Mouse (Mus musculus): ENCODE results near the gene Pex5.
"Not testable (repeated sequence)": the region's sequence is repeated elsewhere in the genome, so short reads cannot be mapped to it uniquely, and the experiment has no call there.

Pex5 gene

DNA sequence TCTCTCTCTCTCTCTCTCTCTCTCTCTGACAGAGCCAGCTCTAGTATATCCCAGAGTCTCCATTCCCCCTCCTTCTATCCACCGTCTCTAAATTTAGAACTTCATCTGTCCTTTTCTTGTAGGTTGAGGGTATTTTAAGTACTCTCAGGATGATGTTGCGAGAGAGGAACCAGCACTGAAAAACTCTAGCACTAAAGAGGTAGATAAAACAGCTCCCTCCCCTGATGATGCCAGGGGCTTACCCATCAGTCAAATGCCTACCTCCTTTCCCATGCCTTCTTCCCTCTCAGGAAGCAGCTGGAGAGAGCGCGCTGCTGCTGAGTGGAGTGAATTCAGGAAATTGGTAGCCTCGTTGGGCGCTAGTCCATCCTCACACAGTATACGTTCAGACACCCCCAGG, 12.4 kb upstream of the Pex5 start:
- DNase-seq (ENCODE audit: low spot score in 2 of 2), result no peak

DNA sequence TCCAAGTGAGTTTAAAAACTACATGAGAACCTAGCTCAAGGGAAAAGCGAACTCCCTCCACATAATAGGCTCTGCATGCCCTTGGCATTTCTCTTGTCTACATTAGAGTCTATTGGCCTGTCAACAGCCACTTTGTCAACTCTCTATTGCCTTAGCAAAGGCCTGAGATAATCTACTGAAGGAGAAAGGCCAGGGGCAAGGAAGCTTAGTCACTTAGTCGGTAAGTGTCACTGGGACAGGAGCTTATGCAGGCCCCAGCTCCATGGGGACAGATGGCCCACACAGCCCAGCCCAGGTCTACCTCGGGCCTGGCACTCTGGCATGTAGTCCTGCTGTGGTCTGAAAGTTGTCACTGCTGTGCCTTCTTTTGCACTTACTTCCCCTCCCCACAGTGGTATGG, 11.7 kb upstream of the Pex5 start:
- DNase-seq (ENCODE audit: low spot score in 2 of 2), result no peak

DNA sequence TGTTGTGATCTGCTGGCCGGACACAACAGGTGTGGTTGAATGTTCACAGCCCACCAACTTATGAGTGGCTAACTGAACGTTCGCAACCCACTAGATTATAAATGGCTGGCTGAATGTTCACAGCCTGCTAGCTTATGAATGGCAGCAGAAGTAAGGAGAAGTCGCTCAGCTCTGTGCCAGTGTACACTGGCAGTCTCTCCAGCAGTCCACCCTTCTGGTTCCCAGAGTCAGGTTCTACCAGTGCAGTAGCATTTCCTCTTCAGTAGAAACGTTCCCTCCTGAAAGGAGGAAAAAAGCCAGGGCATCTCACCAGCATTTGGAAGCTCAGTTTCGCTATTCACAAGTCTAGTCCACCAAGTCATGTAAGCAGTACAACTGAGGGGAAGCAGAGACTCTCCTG, 10.7 kb upstream of the Pex5 start:
- DNase-seq (ENCODE audit: low spot score in 2 of 2), result no peak

DNA sequence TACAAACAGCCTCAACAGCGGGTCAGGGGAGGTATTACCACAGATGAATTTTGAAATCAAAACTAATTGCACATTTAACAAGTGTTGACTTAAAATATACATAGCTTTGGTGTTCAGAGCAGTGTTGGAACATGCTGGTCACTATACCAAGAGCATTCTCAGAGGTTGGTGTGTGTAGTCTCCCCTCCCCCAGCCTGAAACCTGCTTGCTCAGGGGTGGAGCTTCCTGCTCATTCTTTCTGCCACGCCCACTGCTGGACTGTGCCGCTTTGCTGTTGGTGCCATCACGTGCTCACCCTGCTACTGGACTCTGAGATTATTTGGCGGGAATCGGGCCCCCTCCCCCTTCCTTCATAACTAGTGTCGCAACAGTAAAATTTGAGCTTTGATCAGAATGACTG, 10.2 kb upstream of the Pex5 start:
- not testable (repeated sequence) for DNase-seq (ENCODE audit: low spot score in 2 of 2)

DNA sequence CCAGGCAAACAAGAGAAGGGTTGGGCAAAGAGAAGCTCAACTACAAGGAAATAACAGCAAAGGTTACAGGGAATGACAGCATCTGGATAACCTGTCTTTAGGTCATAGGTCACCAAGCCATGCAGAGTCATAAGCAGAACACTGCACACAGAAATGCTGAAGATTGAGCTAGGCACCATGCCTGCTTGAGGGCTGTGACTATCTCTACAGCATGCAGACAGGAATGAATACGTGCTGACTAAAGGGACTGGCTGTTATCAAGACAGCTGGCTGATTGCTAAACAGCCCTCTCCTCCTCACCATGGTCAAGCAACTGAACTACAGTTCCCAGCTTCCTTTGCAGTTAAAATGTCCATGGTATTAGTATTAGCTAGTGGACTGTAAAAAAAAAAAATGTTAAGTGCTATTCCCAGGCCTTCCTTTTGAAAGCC, 9.2 kb upstream of the Pex5 start:
- no peak for DNase-seq (ENCODE audit: low spot score in 2 of 2)

DNA sequence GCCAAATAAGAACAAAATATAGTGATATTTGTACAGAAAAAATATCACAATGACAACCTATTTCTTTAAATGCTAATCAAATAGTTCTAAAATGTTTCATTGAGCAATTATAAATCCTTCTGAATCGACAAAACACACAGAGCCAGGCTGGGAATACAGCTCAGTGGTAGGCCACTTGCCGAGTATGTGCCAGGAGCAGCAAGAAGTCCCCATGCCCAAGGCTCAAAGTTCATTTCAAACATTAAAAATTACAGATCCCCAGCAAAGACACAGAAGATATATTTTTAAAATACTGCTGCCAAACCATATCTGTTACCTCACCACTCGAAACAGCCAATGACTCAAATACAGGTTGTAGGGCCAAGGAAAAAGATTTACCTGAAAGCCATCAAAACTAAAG, 3.8 kb upstream of the Pex5 start:
- DNase-seq (ENCODE audit: low spot score in 2 of 2), result no peak

DNA sequence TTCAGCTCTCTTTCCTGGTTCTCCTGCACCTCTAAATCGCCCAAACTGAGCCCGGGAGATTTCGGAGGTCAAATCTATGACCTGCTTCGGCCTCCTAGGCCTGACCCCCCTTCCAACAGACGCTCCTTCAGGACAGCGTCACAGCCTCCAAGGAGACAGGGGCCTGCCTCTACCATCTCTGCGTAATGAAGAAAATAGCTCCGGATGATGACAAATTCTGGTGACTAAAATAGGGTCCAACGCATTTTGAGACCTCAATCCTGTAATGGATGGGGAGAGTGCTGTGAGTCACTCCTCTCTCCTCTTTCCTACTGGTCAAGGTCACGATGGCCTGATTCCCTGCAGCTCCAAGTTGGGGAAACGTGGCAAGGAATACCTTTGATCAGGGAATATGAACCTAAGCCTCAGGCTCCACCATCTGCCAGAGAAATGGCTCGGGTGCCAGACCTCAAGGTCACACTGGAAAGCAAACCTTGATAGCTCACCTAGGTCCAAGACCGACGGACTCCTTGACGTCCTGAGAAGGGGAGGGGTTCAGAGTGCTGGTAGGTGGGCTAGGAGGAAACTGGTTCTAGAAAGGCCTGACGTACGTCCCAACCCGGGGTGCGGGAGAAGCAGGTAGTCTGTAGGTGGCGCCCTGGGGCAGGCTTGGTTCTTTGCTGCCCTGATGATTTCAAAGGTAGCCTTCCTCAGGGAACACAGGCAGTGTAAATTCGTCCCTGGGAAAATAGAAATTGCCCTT, 651 bp upstream of the Pex5 start:
- DNase-seq (ENCODE audit: low spot score in 2 of 2), result peak; percentile 66 to 80

DNA sequence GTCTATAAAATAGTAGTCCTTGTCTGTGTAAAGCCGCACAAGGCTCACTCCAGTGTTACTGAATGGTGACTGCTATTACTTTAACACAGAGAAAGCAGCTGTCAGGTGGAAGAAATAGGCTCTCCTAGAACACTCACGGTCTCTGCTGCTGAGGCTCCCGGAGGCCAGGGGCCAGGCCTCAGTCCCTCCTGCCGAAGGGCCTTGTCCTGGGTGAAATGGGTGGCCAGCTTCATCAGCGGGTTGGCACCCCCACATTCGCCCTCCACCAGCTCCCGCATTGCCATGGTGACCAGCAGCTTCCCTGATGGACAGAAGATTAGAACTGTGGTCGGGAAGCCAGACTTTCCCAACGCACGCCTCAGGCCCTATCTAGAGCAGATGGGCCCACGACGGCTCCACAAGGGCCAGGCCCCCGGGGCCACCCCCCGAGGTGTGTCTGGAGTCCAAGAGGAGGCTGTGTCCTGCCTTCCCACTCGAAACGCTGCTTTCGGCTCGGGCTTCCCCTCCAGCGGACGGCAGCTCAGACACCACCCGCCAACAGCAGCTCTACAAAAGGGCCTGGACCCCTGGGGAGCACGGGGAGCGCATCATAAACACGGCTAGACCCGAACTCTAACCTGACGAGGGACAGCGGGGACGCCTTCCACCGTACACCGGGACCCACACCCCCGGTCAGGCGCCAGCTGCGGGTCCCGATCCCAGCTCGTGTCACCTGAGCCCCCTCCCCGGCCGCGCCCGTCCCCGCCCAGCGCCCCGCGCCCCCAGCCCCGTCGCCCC, 529 bp downstream of the Pex5 start:
- DNase-seq (ENCODE audit: low spot score in 2 of 2), result peak; percentile 30 to 42

DNA sequence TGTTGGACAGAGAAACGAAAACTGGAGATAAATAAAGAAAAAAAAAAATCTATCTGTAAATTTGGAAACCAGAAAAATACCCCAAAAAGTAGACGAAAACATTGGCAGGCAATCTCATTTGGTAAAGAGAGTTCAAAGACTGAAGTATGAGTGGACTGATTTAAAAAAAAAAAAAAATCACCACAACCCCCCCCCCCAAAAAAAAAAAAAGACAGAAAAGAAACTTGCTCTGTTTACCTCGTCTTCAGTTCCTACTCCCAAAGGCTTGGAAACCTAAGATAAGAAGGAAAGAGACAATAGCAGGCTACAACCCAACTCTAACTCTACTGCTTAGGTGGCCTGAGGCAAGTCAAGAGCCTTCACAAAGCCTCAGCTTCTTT, 1.1 kb downstream of the Pex5 start:
- no peak for DNase-seq (ENCODE audit: low spot score in 2 of 2)

DNA sequence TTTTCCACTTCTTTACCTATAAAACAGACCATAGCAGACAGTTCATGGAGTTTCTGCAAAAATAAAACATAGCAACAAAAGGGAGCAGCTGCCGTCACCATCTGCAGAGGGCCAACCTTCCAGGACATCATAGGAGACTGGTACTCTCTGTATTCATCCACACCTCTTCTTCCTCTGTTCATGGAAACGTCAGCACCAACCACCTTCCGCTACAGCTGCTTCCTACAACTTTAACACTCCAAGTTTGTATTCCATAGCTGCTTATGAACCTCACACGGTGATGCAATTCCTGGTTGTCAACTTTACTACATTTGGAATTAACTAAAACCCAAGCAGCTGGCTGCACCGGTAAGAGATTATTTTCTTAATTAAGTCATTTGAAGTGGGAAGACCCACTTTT, 6.5 kb downstream of the Pex5 start:
- no peak for DNase-seq (ENCODE audit: low spot score in 2 of 2)

DNA sequence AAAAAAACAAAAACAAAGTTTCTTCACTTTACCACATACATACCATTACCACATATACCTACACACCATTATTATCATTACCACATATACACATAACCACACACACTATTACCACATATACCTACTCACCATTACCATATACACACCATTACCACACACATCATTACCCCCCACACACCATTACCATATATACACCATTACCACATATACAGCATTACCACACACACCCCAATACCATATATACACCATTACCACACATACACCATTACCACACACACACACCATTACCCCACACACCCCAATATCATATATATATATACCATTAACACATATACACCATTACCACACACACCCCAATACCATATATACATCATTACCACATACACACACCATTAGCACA, 7.7 kb downstream of the Pex5 start:
- DNase-seq (ENCODE audit: low spot score in 2 of 2), result no peak

DNA sequence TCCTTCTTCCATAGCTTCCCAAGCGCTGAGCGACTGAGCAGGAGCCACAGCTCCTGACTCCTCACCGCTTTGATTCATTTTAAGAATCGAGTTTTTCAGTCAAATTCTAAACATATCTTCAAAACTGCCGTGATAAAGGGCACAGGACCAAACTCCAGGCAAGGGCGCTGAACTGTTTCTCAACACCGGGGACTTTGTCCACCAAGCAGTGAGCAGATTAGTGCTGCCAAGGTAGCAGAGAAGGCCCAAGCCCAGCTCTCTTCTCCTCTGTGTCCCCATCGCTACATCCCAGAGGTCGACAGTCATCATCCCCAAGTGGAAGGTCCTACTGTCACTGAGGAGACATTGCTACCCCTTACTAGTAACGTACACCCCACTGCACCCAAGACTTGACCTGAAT, 8.5 kb downstream of the Pex5 start:
- DNase-seq (ENCODE audit: low spot score in 2 of 2), result no peak

DNA sequence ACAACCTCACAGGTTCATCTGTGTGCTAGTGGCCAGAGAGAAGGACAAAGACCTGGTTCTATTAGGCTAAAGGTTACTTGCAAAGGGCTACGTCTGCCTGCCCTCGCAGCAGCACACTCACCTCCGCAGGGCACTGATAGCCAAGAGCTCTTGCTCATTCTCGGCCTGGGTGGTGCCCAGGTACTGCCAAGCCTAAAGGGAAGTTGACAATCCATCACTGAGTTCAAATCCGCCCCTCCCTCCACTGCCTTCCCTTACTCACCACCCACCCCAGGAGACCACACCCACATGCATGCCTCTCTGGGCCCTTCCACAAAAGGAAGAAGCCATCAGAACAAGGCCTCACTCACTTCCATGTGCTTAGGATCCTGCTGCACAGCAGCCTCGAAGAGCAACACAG, 15.1 kb downstream of the Pex5 start:
- DNase-seq (ENCODE audit: low spot score in 2 of 2), result no peak

DNA sequence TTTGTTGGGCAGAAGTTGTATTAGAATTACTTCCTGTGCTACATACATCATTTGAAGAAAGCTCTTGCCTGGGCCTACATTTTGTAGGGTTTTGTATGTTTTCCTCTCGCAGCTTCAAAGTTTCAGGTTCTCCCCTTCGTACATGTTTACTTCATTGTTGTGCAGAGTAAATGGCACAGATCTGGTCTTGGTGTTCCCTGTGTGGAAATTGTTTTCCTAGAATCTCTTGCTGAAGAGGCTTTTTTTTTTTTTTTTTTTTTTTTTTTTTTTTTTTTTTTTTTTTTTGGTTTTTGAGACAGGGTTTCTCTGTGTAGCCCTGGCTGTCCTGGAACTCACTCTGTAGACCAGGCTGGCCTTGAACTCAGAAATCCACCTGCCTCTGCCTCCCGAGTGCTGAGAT, 19.9 kb downstream of the Pex5 start:
- not testable (repeated sequence) for DNase-seq (ENCODE audit: low spot score in 2 of 2)

DNA sequence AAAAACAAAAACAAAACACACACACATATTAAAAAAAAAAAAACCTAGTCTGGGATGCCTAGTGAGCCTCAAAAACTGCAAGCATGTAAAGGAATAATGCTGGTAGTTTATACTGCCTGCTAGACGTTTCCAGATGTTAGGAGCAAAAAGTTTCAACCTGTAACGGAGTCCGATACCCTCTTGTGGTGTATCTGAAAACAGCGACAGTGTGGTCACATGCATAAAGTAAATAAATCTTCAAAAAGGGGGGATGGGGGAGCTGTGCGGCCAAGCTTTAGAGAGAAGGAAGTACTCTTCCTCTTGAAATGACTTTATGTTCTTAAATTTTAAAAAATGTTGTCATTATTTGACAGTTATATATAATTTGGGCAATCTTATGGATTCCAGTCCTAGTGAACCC, 34.7 kb downstream of the Pex5 start:
- no peak for DNase-seq (ENCODE audit: low spot score in 2 of 2)

DNA sequence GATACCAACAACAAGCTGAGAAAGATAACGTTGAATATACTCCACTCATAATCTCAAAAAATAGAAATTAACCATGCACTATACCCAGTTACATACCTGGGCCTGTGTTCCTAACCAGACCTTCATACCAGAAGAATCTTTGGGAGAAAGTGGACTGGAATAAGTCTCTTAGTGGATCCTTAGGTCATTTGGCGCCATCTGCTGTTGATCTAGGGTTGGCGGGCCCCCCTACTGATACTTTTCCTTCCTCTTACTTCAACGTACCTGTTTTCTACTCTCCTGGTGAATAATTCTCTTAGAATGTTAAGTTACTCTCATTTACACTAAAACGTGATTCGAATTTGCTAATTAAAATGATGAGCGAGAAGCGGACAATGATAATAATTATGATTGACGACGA, 35.5 kb downstream of the Pex5 start:
- peak; percentile 22 to 43 for DNase-seq (ENCODE audit: low spot score in 2 of 2)

DNA sequence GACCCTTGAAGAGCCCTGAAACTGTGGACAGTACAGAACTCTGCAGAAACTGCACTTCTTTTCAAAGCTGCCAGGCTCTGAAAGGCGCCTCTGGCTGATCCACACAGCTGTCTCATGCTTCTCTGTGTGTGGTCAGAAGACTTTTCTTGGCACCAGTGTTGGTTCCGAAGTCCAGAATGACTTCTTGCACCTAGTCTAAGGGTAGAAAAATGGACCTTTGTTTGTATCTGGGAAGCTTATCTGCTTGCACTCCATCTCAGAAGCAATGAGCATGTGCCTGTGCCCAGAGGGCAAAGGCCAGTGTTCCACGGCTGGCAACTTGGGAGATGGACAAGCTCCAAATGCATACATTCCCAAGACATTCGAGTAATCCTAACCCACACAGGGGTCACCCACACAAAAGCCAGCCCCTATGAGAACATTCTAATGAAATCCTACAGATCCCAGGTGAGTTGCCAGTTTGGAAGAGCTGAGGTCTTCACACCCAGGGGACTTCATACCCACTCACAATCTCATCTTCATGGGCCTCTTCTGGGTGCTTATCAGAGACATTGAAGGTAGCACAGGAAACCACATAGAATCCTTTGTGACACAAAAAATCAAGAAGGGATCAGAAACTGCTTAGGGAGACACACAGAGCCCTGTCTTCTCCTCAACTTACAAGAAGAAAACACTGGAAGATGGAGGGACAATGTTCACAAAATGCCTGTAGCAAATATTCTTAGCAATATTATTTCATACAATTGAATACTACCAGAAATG, 37.2 kb downstream of the Pex5 start:
- no peak for DNase-seq (ENCODE audit: low spot score in 2 of 2)

DNA sequence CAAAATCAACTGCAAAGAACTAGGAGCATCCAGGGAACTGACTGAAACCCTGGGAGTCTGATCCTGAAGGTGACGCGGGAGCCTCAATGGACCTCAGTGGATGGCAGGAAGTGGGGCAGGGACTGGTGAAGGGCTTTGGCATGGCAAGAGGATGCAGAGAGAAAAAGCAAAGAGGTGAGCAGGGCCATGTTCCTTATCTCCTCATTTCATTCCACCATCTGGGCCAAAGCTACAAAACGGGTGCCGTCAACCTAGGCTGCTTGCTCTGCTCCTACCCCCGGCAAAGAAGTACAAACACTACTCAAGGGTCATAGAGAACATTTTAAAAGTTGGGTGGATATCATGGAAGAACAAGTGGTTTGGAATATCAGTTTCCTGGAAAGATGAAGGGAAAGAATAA, 38.6 kb downstream of the Pex5 start:
- DNase-seq (ENCODE audit: low spot score in 2 of 2), result no peak

DNA sequence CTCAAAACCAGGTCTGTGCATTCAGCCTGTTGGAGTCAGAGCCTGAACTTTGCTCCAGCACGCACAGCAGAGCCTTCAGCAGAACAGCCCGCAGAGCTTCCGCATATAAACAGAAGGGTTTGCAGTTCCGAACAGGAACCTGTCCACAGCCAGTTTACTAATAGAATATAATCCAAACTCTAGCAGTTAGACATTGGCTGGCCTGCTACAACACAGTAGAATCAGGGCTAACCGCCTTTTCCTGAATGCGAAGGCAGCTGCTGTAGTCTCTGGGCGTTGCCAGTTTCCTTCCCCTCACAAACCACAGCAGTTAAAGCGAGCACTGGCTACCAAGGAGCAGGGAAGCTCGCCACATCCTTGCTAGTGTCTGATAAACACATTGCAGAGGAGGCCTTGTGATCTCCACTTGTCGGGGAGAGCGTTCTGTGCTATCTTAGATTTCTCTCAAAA, 39.4 kb downstream of the Pex5 start:
- DNase-seq (ENCODE audit: low spot score in 2 of 2), result peak; percentile 67 to 84

DNA sequence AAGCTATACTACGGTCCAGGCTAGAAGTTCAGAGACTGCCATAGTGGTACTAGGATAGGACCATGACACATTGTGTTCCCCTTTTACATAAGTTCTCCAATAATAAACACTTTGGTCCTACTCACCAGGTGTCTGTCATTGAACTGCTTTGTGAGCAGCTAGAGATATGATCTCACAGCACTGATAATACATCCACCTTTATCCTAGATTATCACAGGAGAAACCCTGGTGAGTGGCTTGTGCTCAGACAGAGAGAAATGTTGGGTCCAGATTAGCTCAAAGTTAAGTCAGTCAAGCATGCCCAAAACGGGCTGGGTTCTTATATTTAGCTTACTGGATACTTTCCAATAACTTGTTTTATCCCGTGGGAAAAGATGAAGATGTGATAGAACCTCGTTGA, 40.2 kb downstream of the Pex5 start:
- no peak for DNase-seq (ENCODE audit: low spot score in 2 of 2)

DNA sequence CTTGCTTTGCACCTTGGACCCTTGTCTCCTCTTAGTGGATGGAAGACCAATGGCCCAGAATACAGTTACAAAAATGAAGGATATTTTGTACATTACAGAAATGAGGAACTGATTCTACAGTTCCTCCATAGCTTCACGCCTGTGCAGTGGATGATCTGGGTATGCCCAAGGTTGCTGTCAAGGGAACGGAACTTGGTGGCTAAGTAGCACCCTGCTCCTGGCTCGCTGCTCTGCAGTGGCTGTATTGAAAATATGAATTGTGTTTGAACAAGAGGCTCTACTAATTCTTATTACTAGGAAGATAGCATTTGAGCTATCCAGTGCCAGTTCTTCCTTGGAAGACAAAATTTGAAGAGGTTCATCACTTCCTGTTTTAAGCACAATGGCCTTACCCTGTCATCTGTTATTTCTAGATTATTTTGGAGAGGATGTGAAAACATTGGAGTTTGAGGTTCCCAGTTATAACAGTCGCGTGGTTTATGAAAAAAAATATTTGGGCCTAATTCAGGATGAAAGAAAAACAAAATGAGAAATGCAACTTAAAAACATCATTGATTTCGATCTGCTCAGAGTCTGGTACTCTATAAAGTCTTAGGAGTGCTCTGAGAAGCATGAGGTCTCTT, 41.2 kb downstream of the Pex5 start:
- DNase-seq (ENCODE audit: low spot score in 2 of 2), result peak; percentile 8 to 37

DNA sequence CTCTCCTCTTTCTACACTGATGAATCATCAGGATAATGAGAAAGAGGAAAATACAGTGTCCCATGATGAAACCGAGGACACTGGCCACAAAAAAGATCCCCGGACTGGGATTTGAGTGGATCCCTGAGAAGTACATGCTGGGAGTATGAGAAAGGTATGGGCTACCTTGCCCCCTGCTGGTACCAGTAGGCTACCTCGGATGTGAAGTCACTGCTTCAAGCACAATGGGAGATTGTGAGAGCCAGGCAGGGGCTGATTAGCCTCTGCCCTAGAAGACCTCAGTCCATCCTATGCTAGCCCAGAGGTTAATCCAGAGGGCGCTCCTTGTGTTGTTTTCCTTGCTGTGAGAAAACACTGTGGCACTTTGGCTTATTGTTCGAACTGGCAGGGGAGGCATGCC, 50.5 kb downstream of the Pex5 start:
- DNase-seq (ENCODE audit: low spot score in 2 of 2), result no peak
